Mouse (Mus musculus) splenic B cell, adult 2 months (primary cell): Measurements from ENCODE around the gene Limch1.

ENCODE experiments used
- DNase-seq: peaks from one replicate; pipeline ENCODE4 v3.0.0-alpha.2; 2011; ENCODE audit warnings: low read depth, low spot score
- H3K27me3 ChIP-seq: 2 replicates; pipeline ENCODE4 v1.6.1; 2012; ENCODE audit warnings: mild to moderate bottlenecking, low read length, moderate library complexity, mixed read lengths; ENCODE audit not compliant: control insufficient read depth, poor library complexity, insufficient read depth, severe bottlenecking
- H3K36me3 ChIP-seq: 2 replicates; pipeline ENCODE4 v1.6.1; 2012; ENCODE audit warnings: mild to moderate bottlenecking, low read length, moderate library complexity, mixed read lengths; ENCODE audit not compliant: control insufficient read depth, poor library complexity, insufficient read depth, severe bottlenecking

The Limch1 gene

DNA sequence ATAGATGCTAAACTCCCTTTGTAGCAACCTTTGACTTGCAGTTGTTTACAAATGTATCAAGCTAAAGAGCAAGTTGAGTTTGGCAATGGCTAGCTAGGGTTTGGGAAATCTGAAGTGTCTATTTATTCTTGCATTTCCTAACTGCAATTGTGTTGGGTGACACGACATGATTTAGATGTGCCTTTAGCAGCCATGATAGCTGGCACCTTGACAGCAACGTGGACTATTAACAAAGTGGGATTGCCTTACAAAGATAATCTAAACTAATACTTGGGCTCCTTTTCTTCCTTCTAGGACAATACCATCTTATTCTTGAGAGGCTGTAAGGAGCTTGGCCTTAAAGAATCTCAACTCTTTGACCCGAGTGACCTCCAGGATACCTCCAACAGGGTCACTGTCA, 207.7 kb downstream of the Limch1 start:
- H3K27me3 ChIP-seq, result no peaks in the 10 kb centered on the region
- H3K36me3 ChIP-seq, result no peaks in the 10 kb centered on the region
- DNase-seq, result no peak

- H3K36me3 ChIP-seq, result no peaks in the 10 kb centered on the region
- DNase-seq, result no peak
- no peaks in the 10 kb centered on the region for H3K27me3 ChIP-seq
These were observed 208.5 kb downstream of the Limch1 start for GRCm38 (mm10) chr5:66953971-66954644.

DNA sequence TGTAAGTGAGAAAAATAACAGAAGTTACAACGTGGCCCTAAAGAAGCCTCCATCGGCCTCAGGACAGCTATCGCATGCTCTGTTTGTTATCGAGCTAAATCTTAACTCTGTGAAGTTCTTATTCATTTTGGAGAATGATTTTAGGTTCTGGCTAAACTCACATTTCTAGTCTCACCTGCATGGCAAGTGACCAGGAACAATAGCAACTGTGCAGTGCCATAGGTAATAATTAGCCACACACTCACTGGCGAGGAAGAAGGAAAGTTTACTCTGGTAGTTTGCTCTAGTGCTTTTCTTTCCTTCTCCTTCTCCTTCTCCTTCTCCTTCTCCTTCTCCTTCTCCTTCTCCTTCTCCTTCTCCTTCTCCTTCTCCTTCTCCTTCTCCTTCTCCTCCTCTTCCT, 209.6 kb downstream of the Limch1 start:
- no peaks in the 10 kb centered on the region for H3K27me3 ChIP-seq
- no peak for DNase-seq
- no peaks in the 10 kb centered on the region for H3K36me3 ChIP-seq

GRCm38 (mm10) chr5:66957656-66958055, 212.0 kb downstream of the Limch1 start:
- no peaks in the 10 kb centered on the region for H3K27me3 ChIP-seq
- no peak for DNase-seq
- no peaks in the 10 kb centered on the region for H3K36me3 ChIP-seq

DNA sequence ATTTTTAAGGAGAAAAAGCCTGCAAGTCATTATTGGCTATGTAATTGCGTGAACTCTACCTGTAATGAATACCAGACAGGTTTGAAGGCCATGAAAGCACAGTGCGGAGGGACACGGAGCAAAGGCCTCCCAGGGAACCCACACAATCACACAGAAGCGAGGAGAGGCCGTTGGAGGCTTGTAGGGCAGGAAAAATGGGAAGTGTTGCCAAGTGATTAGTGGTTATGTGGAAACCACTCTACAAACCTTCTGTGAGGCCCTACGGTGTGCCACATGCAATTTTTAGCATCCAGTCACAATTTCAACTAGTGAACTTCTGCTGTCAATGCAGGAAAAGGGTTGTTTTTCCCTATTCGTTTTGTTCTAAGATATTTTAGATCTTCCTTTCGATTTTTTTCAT, 212.5 kb downstream of the Limch1 start:
- Histone ChIP-seq H3K27me3 (no peaks in the 10 kb centered on the region), H3K36me3 (no peaks in the 10 kb centered on the region)
- no peak for DNase-seq

GRCm38 (mm10) chr5:66959968-66960367, 214.3 kb downstream of the Limch1 start:
- no peaks in the 10 kb centered on the region for H3K36me3 ChIP-seq
- H3K27me3 ChIP-seq, result no peaks in the 10 kb centered on the region
- no peak for DNase-seq

- no peak for DNase-seq
- no peaks in the 10 kb centered on the region for H3K27me3 ChIP-seq
- H3K36me3 ChIP-seq, result no peaks in the 10 kb centered on the region
These were observed 219.8 kb downstream of the Limch1 start for GRCm38 (mm10) chr5:66965442-66965841.

- no peak for DNase-seq
- H3K27me3 ChIP-seq, result no peaks in the 10 kb centered on the region
- H3K36me3 ChIP-seq, result no peaks in the 10 kb centered on the region
These were observed 221.5 kb downstream of the Limch1 start for GRCm38 (mm10) chr5:66967147-66967546.

GRCm38 (mm10) chr5:66967646-66968045, 222.0 kb downstream of the Limch1 start:
- H3K36me3 ChIP-seq, result no peaks in the 10 kb centered on the region
- H3K27me3 ChIP-seq, result no peaks in the 10 kb centered on the region
- no peak for DNase-seq

- no peak for DNase-seq
- H3K36me3 ChIP-seq, result no peaks in the 10 kb centered on the region
- H3K27me3 ChIP-seq, result no peaks in the 10 kb centered on the region
These were observed 222.6 kb downstream of the Limch1 start for GRCm38 (mm10) chr5:66968059-66968833.

DNA sequence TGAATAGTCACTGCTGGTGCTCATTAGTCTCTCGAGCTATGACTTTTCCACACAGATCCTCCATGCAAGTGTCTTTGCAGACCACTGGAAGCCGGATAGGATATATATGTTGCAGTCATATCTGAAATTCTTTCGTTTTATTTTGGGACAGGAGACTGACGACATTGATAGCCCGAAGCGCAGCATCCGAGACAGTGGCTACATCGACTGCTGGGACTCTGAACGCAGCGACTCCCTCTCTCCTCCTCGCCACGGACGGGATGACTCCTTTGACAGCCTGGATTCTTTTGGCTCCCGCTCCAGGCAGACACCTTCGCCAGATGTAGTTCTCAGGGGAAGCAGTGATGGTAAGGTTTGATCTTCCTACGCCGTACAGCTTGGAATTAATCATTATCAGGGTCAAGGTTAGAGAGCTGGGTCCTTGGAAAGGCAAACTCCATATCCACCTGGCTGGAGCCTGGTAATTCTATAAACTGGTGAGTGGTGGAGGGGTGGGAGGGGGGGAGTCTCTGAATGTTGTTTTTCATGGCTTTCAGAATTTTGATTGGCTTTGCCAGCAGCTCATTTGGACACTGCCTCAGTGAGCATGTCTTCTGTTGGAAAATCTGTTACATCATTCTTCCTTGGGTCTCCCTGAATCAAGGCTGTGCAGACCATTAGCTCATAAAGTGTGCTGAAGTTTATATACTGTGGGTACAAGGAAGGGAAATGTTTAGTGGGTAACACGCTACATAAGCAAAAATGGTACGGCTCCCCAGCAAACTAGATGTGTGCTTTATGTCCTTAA, 223.5 kb downstream of the Limch1 start:
- H3K36me3 ChIP-seq, result no peaks in the 10 kb centered on the region
- no peaks in the 10 kb centered on the region for H3K27me3 ChIP-seq
- DNase-seq, result no peak

DNA sequence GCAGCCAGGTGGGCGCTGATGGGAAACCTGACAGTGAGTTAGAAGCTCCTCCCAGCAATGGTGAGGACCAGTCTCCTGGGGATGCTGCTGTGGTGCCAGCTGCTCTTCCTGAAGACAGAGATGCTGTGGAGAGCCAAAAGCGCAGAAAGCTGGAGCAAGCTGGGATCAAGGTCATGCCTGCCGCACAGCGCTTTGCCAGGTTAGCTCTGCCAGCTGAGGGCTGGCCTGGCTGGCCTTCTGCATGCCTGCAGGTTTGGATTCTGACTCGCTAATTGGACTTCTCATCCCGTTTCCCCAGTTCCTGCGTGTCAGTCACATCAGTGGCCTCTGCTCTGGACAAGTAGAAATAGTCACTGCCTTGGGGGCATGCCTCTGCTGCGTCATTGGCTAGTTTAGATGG, 230.0 kb downstream of the Limch1 start:
- Histone ChIP-seq H3K36me3 (no peaks in the 10 kb centered on the region), H3K27me3 (no peaks in the 10 kb centered on the region)
- DNase-seq, result no peak

GRCm38 (mm10) chr5:66979332-66980218, 233.9 kb downstream of the Limch1 start:
- Histone ChIP-seq H3K36me3 (no peaks in the 10 kb centered on the region), H3K27me3 (no peaks in the 10 kb centered on the region)
- no peak for DNase-seq

GRCm38 (mm10) chr5:66980862-66981261, 235.2 kb downstream of the Limch1 start:
- Histone ChIP-seq H3K36me3 (no peaks in the 10 kb centered on the region), H3K27me3 (no peaks in the 10 kb centered on the region)
- no peak for DNase-seq
